Mouse (Mus musculus) cerebellum, adult 2 months (tissue): ENCODE data around the gene Rreb1.

Experiments
- CTCF ChIP-seq: fragments of 200-500 bp; IDR thresholded peaks from 2 replicates; pipeline ENCODE4 v1.5.1; 2011; ENCODE audit warnings: low read depth, mild to moderate bottlenecking, control low read depth, low read length, moderate library complexity, borderline replicate concordance; ENCODE audit not compliant: insufficient read depth
- POLR2A ChIP-seq: fragments of 200-500 bp; IDR thresholded peaks from 2 replicates; pipeline ENCODE4 v1.6.1; 2011; ENCODE audit warnings: low read length, control low read depth, borderline replicate concordance; ENCODE audit not compliant: insufficient read depth

GRCm38 (mm10) chr13:37760373-37760772, 17.8 kb upstream of the Rreb1 start:
- TF ChIP-seq CTCF = no peak
- no peak for TF ChIP-seq POLR2A
